Mouse (Mus musculus) telencephalon, adult 2 months (tissue): ENCODE results near the gene Etnk2.
A peak's percentile ranks its signal among the peaks of the same experiment; 100 is the strongest.

ENCODE experiments used
- DNase-seq: peaks from one replicate; pipeline ENCODE4 v3.0.0-alpha.2; 2011; ENCODE audit warnings: low read depth, low spot score

Etnk2 gene

GRCm38 (mm10) chr1:133351762-133352161 lies 11.6 kb upstream of the Etnk2 start:
- no peak for DNase-seq

- DNase-seq = peak; percentile 62
Observed at GRCm38 (mm10) chr1:133353371-133353809, 10.0 kb upstream of the Etnk2 start.

- no peak for DNase-seq
Observed at GRCm38 (mm10) chr1:133355469-133355868, 7.9 kb upstream of the Etnk2 start.

GRCm38 (mm10) chr1:133355912-133356311 lies 7.5 kb upstream of the Etnk2 start:
- DNase-seq = no peak

GRCm38 (mm10) chr1:133356330-133356729 lies 7.0 kb upstream of the Etnk2 start:
- DNase-seq = no peak

GRCm38 (mm10) chr1:133361006-133361405 lies 2.4 kb upstream of the Etnk2 start:
- DNase-seq = no peak

GRCm38 (mm10) chr1:133362103-133362502 lies 1.3 kb upstream of the Etnk2 start:
- no peak for DNase-seq

GRCm38 (mm10) chr1:133364022-133364630 lies 754 bp downstream of the Etnk2 start:
- no peak for DNase-seq

- no peak for DNase-seq
Observed at GRCm38 (mm10) chr1:133364890-133365289, 1.5 kb downstream of the Etnk2 start.

GRCm38 (mm10) chr1:133366951-133367605 lies 3.7 kb downstream of the Etnk2 start:
- DNase-seq = no peak

GRCm38 (mm10) chr1:133367606-133368488 lies 4.5 kb downstream of the Etnk2 start:
- no peak for DNase-seq

GRCm38 (mm10) chr1:133368644-133369043 lies 5.3 kb downstream of the Etnk2 start:
- DNase-seq = peak; percentile 49

- no peak for DNase-seq
Observed at GRCm38 (mm10) chr1:133370352-133370751, 7.0 kb downstream of the Etnk2 start.

GRCm38 (mm10) chr1:133371431-133371830 lies 8.1 kb downstream of the Etnk2 start:
- DNase-seq = no peak

- DNase-seq = no peak
Observed at GRCm38 (mm10) chr1:133372113-133372512, 8.7 kb downstream of the Etnk2 start.

- no peak for DNase-seq
Observed at GRCm38 (mm10) chr1:133375696-133376346, 12.4 kb downstream of the Etnk2 start.

- DNase-seq = no peak
Observed at GRCm38 (mm10) chr1:133377547-133377946, 14.2 kb downstream of the Etnk2 start.

GRCm38 (mm10) chr1:133379254-133379985 lies 16.0 kb downstream of the Etnk2 start:
- DNase-seq = no peak

- DNase-seq = no peak
Observed at GRCm38 (mm10) chr1:133379986-133380320, 16.6 kb downstream of the Etnk2 start.

- no peak for DNase-seq
Observed at GRCm38 (mm10) chr1:133380347-133381065, 17.1 kb downstream of the Etnk2 start.

- no peak for DNase-seq
Observed at GRCm38 (mm10) chr1:133382008-133382407, 18.6 kb downstream of the Etnk2 start.
